Mouse (Mus musculus) liver, adult 2 months (tissue): ENCODE measurements around the gene Timm10.

Experiments used
- CTCF ChIP-seq: fragments of 200-500 bp; IDR thresholded peaks from 2 replicates; pipeline ENCODE4 v1.5.1; 2011; ENCODE audit warnings: low read depth, low read length, control low read depth
- POLR2A ChIP-seq: fragments of 200-500 bp; IDR thresholded peaks from 2 replicates; pipeline ENCODE4 v1.6.1; 2011; ENCODE audit warnings: low read length, control low read depth; ENCODE audit not compliant: insufficient read depth; ENCODE audit errors: extremely low read depth

DNA sequence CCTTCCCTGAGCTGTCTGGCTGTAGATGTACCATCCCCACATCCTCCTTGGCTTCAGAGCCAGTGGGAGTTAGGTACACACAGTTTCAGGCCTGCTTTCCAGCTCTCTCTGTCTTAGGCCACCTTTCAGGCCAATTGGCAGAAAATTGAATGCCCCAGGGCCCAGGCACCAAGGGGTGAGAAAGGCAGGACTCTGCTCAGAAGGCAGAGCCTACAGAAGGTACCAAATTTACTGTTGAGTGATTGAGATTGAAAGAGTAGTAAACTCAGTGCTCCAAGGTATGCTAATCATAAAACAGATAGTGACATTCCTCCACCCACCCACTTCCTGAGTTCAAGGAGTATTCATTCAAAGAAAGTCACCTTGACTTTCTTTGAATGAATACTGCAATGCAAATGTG lies 17.5 kb upstream of the Timm10 start:
- no peak for TF ChIP-seq CTCF
- TF ChIP-seq POLR2A, result no peak
